Mouse (Mus musculus) megakaryocyte, embryonic 14.5 days (primary cell): ENCODE results near the gene Rmi2.

Source experiments
- FLI1 ChIP-seq: IDR thresholded peaks from 2 replicates; pipeline ENCODE4 v1.6.1; 2012; ENCODE audit warnings: low read length, inconsistent platforms, mixed read lengths
- GATA1 ChIP-seq: IDR thresholded peaks from 3 replicates; pipeline ENCODE4 v1.6.1; 2012; ENCODE audit warnings: mixed read lengths, low read length, inconsistent platforms, borderline replicate concordance

DNA sequence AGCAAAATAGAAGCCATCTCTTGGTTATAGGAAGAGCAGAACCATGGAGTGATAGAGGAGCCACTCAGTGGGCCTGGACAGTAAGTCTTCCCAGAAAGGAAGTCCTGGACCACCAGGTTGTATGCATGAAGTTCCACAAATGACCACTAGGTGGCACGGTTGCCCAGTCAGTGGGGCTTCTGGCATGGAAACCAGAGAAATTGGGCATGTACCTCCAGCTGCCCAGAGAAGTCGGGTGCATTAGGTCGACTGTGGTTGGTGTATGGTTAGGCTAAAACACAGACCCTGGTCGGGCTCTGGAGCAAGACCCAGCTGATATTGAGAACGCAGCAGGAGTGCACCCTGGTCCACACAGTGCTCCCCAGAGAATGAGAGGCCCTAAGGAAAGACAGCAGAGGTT is 38.8 kb downstream of the Rmi2 start:
- no peak for TF ChIP-seq GATA1
- TF ChIP-seq FLI1, result no peak
